Mouse (Mus musculus) intestine, embryonic 14.5 days (tissue): Measurements from ENCODE around the gene Gm20807. TPM values are rescaled to one million over a fixed set of nuclear protein-coding genes. Genes with fewer than 3 reads are reported as not detected.
"Not testable (repeated sequence)": the region's sequence is repeated elsewhere in the genome, so short reads cannot be mapped to it uniquely, and the experiment has no call there.

ENCODE experiments used
- ATAC-seq: fragments of 200-750 bp; cut with Nextera tagmentation; replicated peaks from 2 replicates; pipeline ENCODE4 v1.8.0; 2017; ENCODE audit warnings: low read depth, moderate number of reproducible peaks, moderate TSS enrichment, moderate library complexity; ENCODE audit not compliant: low FRiP score, low TSS enrichment
- DNase-seq: peaks from one replicate; pipeline ENCODE4 v3.0.0-alpha.2; 2018; ENCODE audit warnings: low spot score
- H3K27ac ChIP-seq: fragments of 300-500 bp; sonication (generic); 2 replicates; pipeline ENCODE4 v1.5.1; 2014; ENCODE audit warnings: low read depth, mild to moderate bottlenecking, control low read depth
- H3K27me3 ChIP-seq: fragments of 300-500 bp; sonication (generic); replicated peaks from 2 replicates; pipeline ENCODE4 v1.6.1; 2014; ENCODE audit warnings: low read length, control low read depth; ENCODE audit not compliant: control insufficient read depth, insufficient read depth
- H3K36me3 ChIP-seq: fragments of 300-500 bp; sonication (generic); 2 replicates; pipeline ENCODE4 v1.6.1; 2014; ENCODE audit warnings: low read length, control low read depth; ENCODE audit not compliant: control insufficient read depth, insufficient read depth
- H3K4me1 ChIP-seq: fragments of 300-500 bp; sonication (generic); replicated peaks from 2 replicates; pipeline ENCODE4 v1.6.1; 2014; ENCODE audit warnings: low read length, control low read depth, mixed read lengths; ENCODE audit not compliant: control insufficient read depth, insufficient read depth
- H3K4me2 ChIP-seq: fragments of 300-500 bp; sonication (generic); 2 replicates; pipeline ENCODE4 v1.6.1; 2014; ENCODE audit warnings: low read length
- H3K4me3 ChIP-seq: fragments of 300-500 bp; sonication (generic); 2 replicates; pipeline ENCODE4 v1.5.1; 2014; ENCODE audit warnings: low read depth, low read length, control low read depth, mixed read lengths
- H3K9ac ChIP-seq: fragments of 300-500 bp; sonication (generic); 2 replicates; pipeline ENCODE4 v1.6.1; 2014; ENCODE audit warnings: mild to moderate bottlenecking, low read length
- H3K9me3 ChIP-seq: fragments of 300-500 bp; sonication (generic); 2 replicates; pipeline ENCODE4 v1.6.1; 2016; ENCODE audit warnings: low read length, control low read depth; ENCODE audit not compliant: control insufficient read depth
- polyA plus RNA-seq: library from polyadenylated mRNA; unstranded; fragments of >200 nt; fragmentation: Nextera tagmentation; extraction: Ambion mirVana; gene quantifications from 2 replicates; pipeline ENCODE4 v1.2.1, GENCODE M21; 2014

Gene Gm20807
- polyA plus RNA-seq = not detected in 2 replicates

GRCm38 (mm10) chrY:13042591-13042990 is at the start of gene Gm20807:
Gene Gm20807, plus strand, starts transcription at chrY:13042891.
- ATAC-seq, H3K4me2 ChIP-seq, H3K9ac ChIP-seq, H3K27ac ChIP-seq, H3K36me3 ChIP-seq, H3K4me3 ChIP-seq, H3K27me3 ChIP-seq, DNase-seq, H3K9me3 ChIP-seq, H3K4me1 ChIP-seq: not testable (repeated sequence)

Other genes with a start within 250 kb of the Gm20807 start
- gene Gm21891, start 90.6 kb downstream of the Gm20807 start, polyA plus RNA-seq = not detected in 2 replicates
- gene Gm21425, start 119.1 kb downstream of the Gm20807 start, polyA plus RNA-seq = not detected in 2 replicates
- not detected in 2 replicates for gene Gm21828, start 181.0 kb downstream of the Gm20807 start, polyA plus RNA-seq
- gene Gm21440, start 209.5 kb downstream of the Gm20807 start, polyA plus RNA-seq = not detected in 2 replicates
- gene Gm21454, start 209.6 kb downstream of the Gm20807 start, polyA plus RNA-seq = not detected in 2 replicates